Mouse (Mus musculus) heart, embryonic 10.5 days (tissue): ENCODE measurements around the gene Tpgs1. TPM values are rescaled to one million over a fixed set of nuclear protein-coding genes. Genes with fewer than 3 reads are reported as not detected.

Experiments
- DNase-seq: peaks from one replicate; pipeline ENCODE4 v3.0.0-alpha.2; 2017; ENCODE audit warnings: low spot score
- H3K27ac ChIP-seq: fragments of 300-500 bp; sonication (generic); 2 replicates; pipeline ENCODE4 v1.5.1; 2016; ENCODE audit warnings: mild to moderate bottlenecking
- H3K27me3 ChIP-seq: fragments of 300-500 bp; sonication (generic); 2 replicates; pipeline ENCODE4 v1.6.1; 2016; ENCODE audit warnings: mild to moderate bottlenecking; ENCODE audit not compliant: poor library complexity, insufficient read depth, severe bottlenecking
- H3K36me3 ChIP-seq: fragments of 300-500 bp; sonication (generic); 2 replicates; pipeline ENCODE4 v1.6.1; 2016; ENCODE audit warnings: mild to moderate bottlenecking, moderate library complexity
- H3K4me1 ChIP-seq: fragments of 300-500 bp; sonication (generic); 2 replicates; pipeline ENCODE4 v1.6.1; 2016; ENCODE audit warnings: mild to moderate bottlenecking
- H3K4me3 ChIP-seq: fragments of 300-500 bp; sonication (generic); 2 replicates; pipeline ENCODE4 v1.5.1; 2016; ENCODE audit warnings: mild to moderate bottlenecking, moderate library complexity
- H3K9me3 ChIP-seq: fragments of 300-500 bp; sonication (generic); 2 replicates; pipeline ENCODE4 v1.6.1; 2016; ENCODE audit warnings: mild to moderate bottlenecking, moderate library complexity
- WGBS: fragments of 180-500 bp; shearing (Covaris S2); methylation state at CpG from one replicate; pipeline ENCODE4 v1.1.7; 2016; 5-methylcytosine and 5-hydroxymethylcytosine counted together
- polyA plus RNA-seq: library from polyadenylated mRNA; unstranded; fragments of >200 nt; fragmentation: Nextera tagmentation; extraction: Ambion mirVana; gene quantifications from 2 replicates; pipeline ENCODE4 v1.2.1, GENCODE M21; 2016

Gene Tpgs1
- polyA plus RNA-seq, 1 experiment from 2014 or later, result 59.4 TPM

GRCm38 (mm10) chr10:79686219-79686618, 17.1 kb downstream of the Tpgs1 start:
- H3K36me3 ChIP-seq, result peaks cover 60% of the 10 kb centered on the region
- no peak for DNase-seq
- 89% methylated on average over 2 of the region's 2 CpGs for WGBS

DNA sequence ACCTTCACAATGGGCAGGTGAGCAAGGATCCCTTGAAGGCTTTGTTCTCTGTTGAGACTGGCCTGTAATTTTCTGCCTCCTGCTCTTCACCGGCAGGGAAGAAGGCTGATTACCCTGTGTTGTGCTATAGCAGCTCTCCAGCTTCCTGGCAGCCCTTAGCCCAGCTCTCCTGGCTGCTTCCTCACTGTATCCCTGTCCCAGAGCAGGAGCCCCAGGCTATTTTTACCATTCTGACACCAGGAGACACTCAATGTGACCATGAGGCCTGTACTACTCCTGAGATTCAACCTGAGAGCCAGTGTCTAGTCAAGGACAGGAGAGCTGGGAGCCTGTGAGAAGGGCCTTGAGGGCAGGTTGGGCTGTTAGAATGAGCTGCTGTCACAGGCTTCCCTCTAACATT, 17.5 kb downstream of the Tpgs1 start:
- Histone ChIP-seq H3K4me3 (no peak overlapping the region; the same call in 1 of the 2 replicates), H3K27ac (peak overlapping the region; percentile 43; the same call in 1 of the 2 replicates), H3K9me3 (no peaks in the 10 kb centered on the region), H3K36me3 (peaks cover 60% of the 10 kb centered on the region), H3K4me1 (peaks cover 36% of the 10 kb centered on the region), H3K27me3 (no peaks in the 10 kb centered on the region)
- 81% methylated on average over 1 of the region's 1 CpGs for WGBS
- DNase-seq, result no peak

More at GRCm38 (mm10) chr10:79686219-79686618, 17.1 kb downstream of the Tpgs1 start:
- Histone ChIP-seq H3K4me1 (peaks cover 40% of the 10 kb centered on the region), H3K27me3 (no peaks in the 10 kb centered on the region), H3K27ac (peak overlapping the region; percentile 43; the same call in 1 of the 2 replicates), H3K4me3 (no peak overlapping the region), H3K9me3 (no peaks in the 10 kb centered on the region)

- Histone ChIP-seq H3K9me3 (no peaks in the 10 kb centered on the region), H3K27me3 (no peaks in the 10 kb centered on the region), H3K36me3 (peaks cover 65% of the 10 kb centered on the region), H3K4me3 (no peak overlapping the region), H3K27ac (no peak overlapping the region), H3K4me1 (peaks cover 33% of the 10 kb centered on the region)
- 96% methylated on average over 6 of the region's 6 CpGs for WGBS
- DNase-seq, result no peak
These were observed 18.3 kb downstream of the Tpgs1 start for GRCm38 (mm10) chr10:79687513-79687912.

DNA sequence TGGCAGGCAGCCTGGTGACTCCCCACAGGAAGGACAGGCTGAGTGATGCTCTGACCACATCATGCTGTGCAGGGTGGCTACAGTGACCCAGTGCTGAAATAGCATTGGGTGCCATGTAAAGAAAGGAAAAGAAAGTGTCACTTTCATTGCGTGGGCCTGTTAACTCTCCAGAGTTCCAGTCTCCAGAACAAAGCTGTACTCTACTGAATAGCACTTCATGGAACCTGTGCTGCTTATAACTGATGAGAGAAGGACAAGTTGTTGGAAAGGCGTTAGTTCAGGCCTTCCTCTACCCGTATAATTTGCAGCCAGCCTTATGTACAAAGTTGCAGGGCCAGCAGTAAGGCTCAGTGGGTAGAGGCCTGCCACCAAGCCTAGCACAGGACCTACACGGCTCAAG, 19.6 kb downstream of the Tpgs1 start, which contains the start of gene Gzmm:
Gzmm (plus strand) TSS at position 301 of the 400 bp plus-strand sequence.
- Histone ChIP-seq H3K4me1 (peaks cover 23% of the 10 kb centered on the region), H3K27me3 (no peaks in the 10 kb centered on the region), H3K36me3 (peaks cover 67% of the 10 kb centered on the region), H3K27ac (no peak within 1 kb of the TSS), H3K4me3 (no peak within 1 kb of the TSS), H3K9me3 (no peaks in the 10 kb centered on the region)
- no peak for DNase-seq
- WGBS, result 83% methylated on average over 4 of the region's 4 CpGs

- no peak overlapping the region for H3K4me3 ChIP-seq
- H3K9me3 ChIP-seq, result no peaks in the 10 kb centered on the region
- peaks cover 63% of the 10 kb centered on the region for H3K36me3 ChIP-seq
- H3K27ac ChIP-seq, result no peak overlapping the region
- no peak for DNase-seq
- 90% methylated on average over 3 of the region's 3 CpGs for WGBS
- H3K27me3 ChIP-seq, result no peaks in the 10 kb centered on the region
- H3K4me1 ChIP-seq, result peaks cover 18% of the 10 kb centered on the region
These were observed 20.0 kb downstream of the Tpgs1 start for GRCm38 (mm10) chr10:79689178-79689577.

GRCm38 (mm10) chr10:79691986-79692548, 22.9 kb downstream of the Tpgs1 start:
- WGBS, result 94% methylated on average over 2 of the region's 2 CpGs

GRCm38 (mm10) chr10:79693580-79694378, 24.6 kb downstream of the Tpgs1 start:
- Histone ChIP-seq H3K9me3 (no peaks in the 10 kb centered on the region), H3K27ac (no peak overlapping the region), H3K4me3 (no peak overlapping the region), H3K36me3 (peaks cover 17% of the 10 kb centered on the region), H3K27me3 (no peaks in the 10 kb centered on the region), H3K4me1 (peaks cover 20% of the 10 kb centered on the region)
- WGBS, result 68% methylated on average over 12 of the region's 12 CpGs
- DNase-seq, result no peak

More at GRCm38 (mm10) chr10:79691986-79692548, 22.9 kb downstream of the Tpgs1 start:
- H3K27me3 ChIP-seq, result no peaks in the 10 kb centered on the region
- peaks cover 22% of the 10 kb centered on the region for H3K4me1 ChIP-seq
- no peaks in the 10 kb centered on the region for H3K9me3 ChIP-seq
- DNase-seq, result no peak
- H3K4me3 ChIP-seq, result no peak overlapping the region
- peaks cover 34% of the 10 kb centered on the region for H3K36me3 ChIP-seq
- no peak overlapping the region for H3K27ac ChIP-seq

DNA sequence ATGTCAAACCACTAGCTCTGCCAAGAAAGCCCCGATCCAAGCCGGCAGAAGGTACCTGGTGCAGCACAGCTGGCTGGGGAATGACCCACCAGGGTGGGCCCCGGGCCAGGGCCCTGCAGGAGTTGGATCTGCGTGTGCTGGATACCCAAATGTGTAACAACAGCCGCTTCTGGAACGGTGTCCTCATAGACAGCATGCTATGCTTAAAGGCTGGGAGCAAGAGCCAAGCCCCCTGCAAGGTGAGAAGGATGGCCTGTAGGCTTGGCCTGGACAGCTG, 25.1 kb downstream of the Tpgs1 start:
- no peak for DNase-seq
- Histone ChIP-seq H3K4me3 (no peak overlapping the region), H3K4me1 (peaks cover 20% of the 10 kb centered on the region), H3K9me3 (no peaks in the 10 kb centered on the region), H3K27me3 (no peaks in the 10 kb centered on the region), H3K27ac (no peak overlapping the region), H3K36me3 (peaks cover 11% of the 10 kb centered on the region)
- WGBS, result 81% methylated on average over 6 of the region's 6 CpGs

DNA sequence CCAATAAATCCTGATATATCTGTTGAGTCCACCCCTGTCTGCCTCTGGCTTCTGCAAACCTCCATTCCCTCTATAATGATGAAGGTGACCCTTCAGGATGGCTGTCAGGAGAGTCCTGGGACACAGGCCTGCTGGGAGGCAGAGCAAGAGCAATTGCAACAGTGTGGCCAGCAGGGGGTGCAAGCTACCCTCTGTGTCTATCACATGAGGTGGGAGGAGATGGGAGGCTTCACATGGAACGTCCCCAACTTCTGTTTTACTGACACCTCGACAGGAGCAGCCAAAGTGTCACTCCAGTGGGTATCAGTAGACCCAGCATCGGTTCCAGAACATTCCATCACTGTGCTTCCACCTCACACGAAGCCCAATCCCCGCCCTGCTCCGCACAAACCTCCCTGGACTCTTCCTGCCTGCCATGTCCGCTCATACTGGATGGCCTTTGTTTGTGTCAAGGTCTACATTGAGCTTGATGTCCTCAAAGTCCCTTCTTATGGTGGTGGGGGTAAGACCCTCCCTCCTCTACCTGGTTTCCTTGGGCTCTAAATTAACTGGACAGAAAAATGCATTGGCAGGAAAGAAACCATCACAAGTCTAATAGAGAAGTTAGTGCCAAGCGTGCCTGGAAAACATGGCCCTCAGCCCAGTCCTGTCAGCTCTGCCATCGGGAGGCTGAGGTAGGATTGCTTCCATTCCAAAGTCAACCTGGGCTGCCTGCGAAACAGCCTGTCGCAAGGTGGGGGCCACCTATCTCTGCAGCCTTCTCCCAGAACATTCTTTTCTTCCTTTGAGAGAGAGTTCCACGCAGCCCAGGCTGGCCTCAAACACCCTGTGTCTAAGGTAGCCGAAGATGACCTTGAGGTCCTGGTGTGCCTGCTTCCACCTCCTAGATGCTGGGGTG, 26.3 kb downstream of the Tpgs1 start:
- Histone ChIP-seq H3K27ac (peak overlapping the region; percentile 80), H3K9me3 (no peaks in the 10 kb centered on the region), H3K36me3 (0 out of 2 replicates have a peak, but pooled peaks cover 7% of the 10 kb centered on the region), H3K27me3 (no peaks in the 10 kb centered on the region), H3K4me3 (no peak overlapping the region), H3K4me1 (peaks cover 23% of the 10 kb centered on the region)
- DNase-seq, result peak; percentile 90
- 64% methylated on average over 13 of the region's 13 CpGs for WGBS

DNA sequence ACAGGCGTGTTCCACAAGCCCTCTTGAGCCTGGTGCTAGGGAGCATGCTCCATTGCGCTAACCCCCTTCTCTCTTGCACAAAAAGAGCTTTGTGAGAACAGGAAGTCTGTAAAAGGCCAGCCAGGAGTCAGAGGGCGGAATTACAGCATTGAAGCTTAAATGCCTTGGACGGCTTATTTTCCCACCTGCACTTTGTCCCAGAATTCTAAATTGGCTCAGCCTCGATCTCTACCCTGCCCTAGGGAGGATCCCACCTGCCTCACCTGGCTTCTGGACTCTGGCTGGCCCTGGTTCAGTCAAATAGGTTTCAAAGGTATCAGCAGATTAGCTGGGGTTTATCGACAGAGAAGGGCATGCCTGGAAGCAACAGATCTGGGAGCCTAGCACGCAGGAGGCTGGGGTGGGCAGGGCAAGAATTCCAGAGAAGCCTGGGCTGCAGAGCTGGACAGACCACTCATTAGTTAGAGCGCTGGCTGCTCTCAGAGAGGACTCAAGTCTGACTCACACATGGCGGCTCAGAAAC, 27.0 kb downstream of the Tpgs1 start:
- Histone ChIP-seq H3K27ac (peak overlapping the region; percentile 80), H3K36me3 (0 out of 2 replicates have a peak, but pooled peaks cover 7% of the 10 kb centered on the region), H3K4me1 (peaks cover 31% of the 10 kb centered on the region), H3K27me3 (no peaks in the 10 kb centered on the region), H3K9me3 (no peaks in the 10 kb centered on the region), H3K4me3 (no peak overlapping the region)
- DNase-seq, result peak; percentile 76
- WGBS, result 42% methylated on average over 9 of the region's 9 CpGs

- no peak for DNase-seq
- no peak overlapping the region for H3K4me3 ChIP-seq
- H3K27me3 ChIP-seq, result no peaks in the 10 kb centered on the region
- H3K36me3 ChIP-seq, result no peaks in the 10 kb centered on the region
- 75% methylated on average over 6 of the region's 6 CpGs for WGBS
- H3K9me3 ChIP-seq, result no peaks in the 10 kb centered on the region
- H3K4me1 ChIP-seq, result peaks cover 39% of the 10 kb centered on the region
- no peak overlapping the region for H3K27ac ChIP-seq
These were observed 28.7 kb downstream of the Tpgs1 start for GRCm38 (mm10) chr10:79697916-79698315.

DNA sequence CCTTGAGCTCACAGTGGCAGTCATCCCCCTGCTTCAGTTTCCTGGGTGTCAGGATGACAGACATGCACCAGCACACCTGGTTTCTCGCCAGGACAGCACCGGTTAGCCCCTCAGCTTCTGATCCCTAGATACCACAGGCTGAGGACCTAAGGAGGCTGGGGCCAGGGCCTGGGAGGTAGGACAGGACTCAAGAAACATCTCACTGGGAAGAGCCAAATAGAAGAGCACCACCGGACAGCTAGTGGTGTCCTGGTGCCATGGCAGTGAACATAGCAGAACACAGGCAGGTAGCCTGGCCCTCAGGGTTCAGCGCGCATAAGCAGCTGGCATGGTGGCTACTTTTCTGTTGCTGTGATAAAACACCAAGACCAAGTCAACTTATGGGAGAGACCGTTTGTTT, 29.3 kb downstream of the Tpgs1 start:
- no peak for DNase-seq
- Histone ChIP-seq H3K4me1 (peaks cover 39% of the 10 kb centered on the region), H3K9me3 (no peaks in the 10 kb centered on the region), H3K4me3 (no peak overlapping the region), H3K27ac (no peak overlapping the region), H3K36me3 (no peaks in the 10 kb centered on the region), H3K27me3 (no peaks in the 10 kb centered on the region)
- 84% methylated on average over 6 of the region's 6 CpGs for WGBS
